Mouse (Mus musculus) heart, adult 2 months (tissue): Measurements from ENCODE around the gene Hdac4.

ENCODE experiments used
- EP300 ChIP-seq: fragments of 200-500 bp; IDR thresholded peaks from 2 replicates; pipeline ENCODE4 v1.6.1; 2011; ENCODE audit warnings: low read depth, low read length, control low read depth; ENCODE audit not compliant: insufficient read depth
- POLR2A ChIP-seq: fragments of 200-500 bp; IDR thresholded peaks from 2 replicates; pipeline ENCODE4 v1.6.1; 2011; ENCODE audit warnings: mild to moderate bottlenecking, low read depth, low read length, control low read depth; ENCODE audit not compliant: insufficient read depth

GRCm38 (mm10) chr1:92130470-92131100 is 64.9 kb downstream of the Hdac4 start:
- TF ChIP-seq POLR2A (no peak), EP300 (peak; percentile 62; the same call in 1 of the 2 replicates)
